Mouse (Mus musculus): ENCODE measurements around the gene G3bp2.

The G3bp2 gene

GRCm38 (mm10) chr5:92011756-92012155, 71.8 kb downstream of the G3bp2 start:
- no peak for DNase-seq (ENCODE audit: low spot score in 2 of 2)

GRCm38 (mm10) chr5:92009827-92010226, 73.7 kb downstream of the G3bp2 start:
- no peak for DNase-seq (ENCODE audit: low spot score in 2 of 2)

- peak in 1 of 2 experiments; percentile 13 for DNase-seq (ENCODE audit: low spot score in 2 of 2)
These were observed 80.5 kb downstream of the G3bp2 start for GRCm38 (mm10) chr5:92003011-92003410.
